Mouse (Mus musculus) midbrain, embryonic 11.5 days (tissue): Measurements from ENCODE around the gene Sumo1. TPM values are rescaled to one million over a fixed set of nuclear protein-coding genes. Genes with fewer than 3 reads are reported as not detected.

ENCODE experiments used
- ATAC-seq: fragments of 200-750 bp; cut with Nextera tagmentation; 2 replicates; pipeline ENCODE4 v1.8.0; 2017; ENCODE audit warnings: moderate TSS enrichment, moderate library complexity; ENCODE audit not compliant: low FRiP score
- DNase-seq: peaks from one replicate; pipeline ENCODE4 v3.0.0; 2015; ENCODE audit warnings: low spot score; ENCODE audit errors: missing footprints
- H3K27ac ChIP-seq: fragments of 300-500 bp; sonication (generic); 2 replicates; pipeline ENCODE4 v1.5.1; 2014; ENCODE audit warnings: low read depth, low read length
- H3K27me3 ChIP-seq: fragments of 300-500 bp; sonication (generic); 2 replicates; pipeline ENCODE4 v1.6.1; 2014; ENCODE audit warnings: mild to moderate bottlenecking, low read length, moderate library complexity, mixed read lengths; ENCODE audit not compliant: control insufficient read depth, insufficient read depth
- H3K36me3 ChIP-seq: fragments of 300-500 bp; sonication (generic); 2 replicates; pipeline ENCODE4 v1.6.1; 2014; ENCODE audit warnings: mild to moderate bottlenecking, low read length, moderate library complexity, mixed read lengths; ENCODE audit not compliant: control insufficient read depth, insufficient read depth
- H3K4me1 ChIP-seq: fragments of 300-500 bp; sonication (generic); 2 replicates; pipeline ENCODE4 v1.6.1; 2014; ENCODE audit warnings: low read length; ENCODE audit not compliant: control insufficient read depth, insufficient read depth
- H3K4me2 ChIP-seq: fragments of 300-500 bp; sonication (generic); 2 replicates; pipeline ENCODE4 v1.6.1; 2014; ENCODE audit warnings: mild to moderate bottlenecking, moderate library complexity
- H3K4me3 ChIP-seq: fragments of 300-500 bp; sonication (generic); 2 replicates; pipeline ENCODE4 v1.5.1; 2014; ENCODE audit warnings: low read depth, low read length
- H3K9ac ChIP-seq: fragments of 300-500 bp; sonication (generic); 2 replicates; pipeline ENCODE4 v1.6.1; 2014; ENCODE audit warnings: low read length
- H3K9me3 ChIP-seq: fragments of 300-500 bp; sonication (generic); 2 replicates; pipeline ENCODE4 v1.6.1; 2016; ENCODE audit warnings: low read length; ENCODE audit not compliant: control insufficient read depth
- WGBS: fragments of 180-500 bp; shearing (Covaris S2); extraction: QIAGEN DNeasy Blood & Tissue Kit; methylation state at CpG from one replicate; pipeline ENCODE4 v1.1.7; 2014; 5-methylcytosine and 5-hydroxymethylcytosine counted together
- polyA plus RNA-seq: library from polyadenylated mRNA; unstranded; fragments of >200 nt; fragmentation: Nextera tagmentation; extraction: Ambion mirVana; gene quantifications from 2 replicates; pipeline ENCODE4 v1.2.1, GENCODE M21; 2014

Gene Sumo1
- polyA plus RNA-seq, 1 experiment from 2014 or later: 603 TPM

- Histone ChIP-seq H3K27ac (peak overlapping the region; percentile 12; the same call in 1 of the 2 replicates), H3K9me3 (no peaks in the 10 kb centered on the region), H3K4me1 (0 out of 2 replicates have a peak, but pooled peaks cover 2% of the 10 kb centered on the region), H3K9ac (peak overlapping the region; percentile 36), H3K4me2 (peak overlapping the region; percentile 12; the same call in 1 of the 2 replicates), H3K4me3 (no peak overlapping the region), H3K36me3 (no peaks in the 10 kb centered on the region), H3K27me3 (no peaks in the 10 kb centered on the region)
- DNase-seq: peak; percentile 89
- peak; percentile 82 for ATAC-seq
- WGBS: 42% methylated on average over 21 of the region's 21 CpGs
These were observed 96.1 kb downstream of the Sumo1 start for GRCm38 (mm10) chr1:59574262-59575187.

- Histone ChIP-seq H3K9me3 (no peaks in the 10 kb centered on the region), H3K27ac (no peak overlapping the region), H3K4me1 (0 out of 2 replicates have a peak, but pooled peaks cover 2% of the 10 kb centered on the region), H3K4me2 (no peak overlapping the region), H3K4me3 (no peak overlapping the region), H3K36me3 (no peaks in the 10 kb centered on the region), H3K9ac (no peak overlapping the region), H3K27me3 (no peaks in the 10 kb centered on the region)
- ATAC-seq: no peak
- WGBS: 68% methylated on average over 3 of the region's 3 CpGs
- no peak for DNase-seq
These were observed 96.8 kb downstream of the Sumo1 start for GRCm38 (mm10) chr1:59573843-59574242.

- Histone ChIP-seq H3K9ac (no peak overlapping the region), H3K4me2 (no peak overlapping the region), H3K4me1 (0 out of 2 replicates have a peak, but pooled peaks cover 2% of the 10 kb centered on the region), H3K27me3 (no peaks in the 10 kb centered on the region), H3K27ac (no peak overlapping the region), H3K36me3 (no peaks in the 10 kb centered on the region), H3K9me3 (no peaks in the 10 kb centered on the region), H3K4me3 (no peak overlapping the region)
- ATAC-seq: no peak
- DNase-seq: no peak
- 90% methylated on average over 3 of the region's 3 CpGs for WGBS
These were observed 99.1 kb downstream of the Sumo1 start for GRCm38 (mm10) chr1:59571502-59571901.

- Histone ChIP-seq H3K9ac (no peak overlapping the region), H3K27me3 (no peaks in the 10 kb centered on the region), H3K4me3 (no peak overlapping the region), H3K27ac (no peak overlapping the region), H3K4me2 (no peak overlapping the region), H3K4me1 (0 out of 2 replicates have a peak, but pooled peaks cover 2% of the 10 kb centered on the region), H3K36me3 (no peaks in the 10 kb centered on the region), H3K9me3 (no peaks in the 10 kb centered on the region)
- 82% methylated on average over 4 of the region's 4 CpGs for WGBS
- no peak for ATAC-seq
- DNase-seq: no peak
These were observed 99.9 kb downstream of the Sumo1 start for GRCm38 (mm10) chr1:59570767-59571166.

GRCm38 (mm10) chr1:59569301-59569700 is 101.3 kb downstream of the Sumo1 start:
- Histone ChIP-seq H3K4me3 (no peak overlapping the region), H3K36me3 (no peaks in the 10 kb centered on the region), H3K4me2 (no peak overlapping the region), H3K9me3 (no peaks in the 10 kb centered on the region), H3K9ac (no peak overlapping the region), H3K4me1 (0 out of 2 replicates have a peak, but pooled peaks cover 2% of the 10 kb centered on the region), H3K27me3 (no peaks in the 10 kb centered on the region), H3K27ac (no peak overlapping the region)
- ATAC-seq (no peak), DNase-seq (no peak)
- 90% methylated on average over 5 of the region's 5 CpGs for WGBS

- H3K27me3 ChIP-seq: no peaks in the 10 kb centered on the region
- DNase-seq (peak; percentile 47), ATAC-seq (no peak)
- H3K27ac ChIP-seq: no peak overlapping the region
- no peak overlapping the region for H3K4me3 ChIP-seq
- no peak overlapping the region for H3K9ac ChIP-seq
- H3K4me2 ChIP-seq: no peak overlapping the region
- 77% methylated on average over 1 of the region's 1 CpGs for WGBS
- no peaks in the 10 kb centered on the region; the same call in 1 of the 2 replicates for H3K9me3 ChIP-seq
- no peaks in the 10 kb centered on the region for H3K4me1 ChIP-seq
- H3K36me3 ChIP-seq: no peaks in the 10 kb centered on the region
These were observed 102.4 kb downstream of the Sumo1 start for GRCm38 (mm10) chr1:59568283-59568682.

- no peak overlapping the region for H3K4me2 ChIP-seq
- ATAC-seq (no peak), DNase-seq (peak; percentile 37)
- H3K36me3 ChIP-seq: no peaks in the 10 kb centered on the region
- no peak overlapping the region for H3K27ac ChIP-seq
- no peak overlapping the region for H3K4me3 ChIP-seq
- no peaks in the 10 kb centered on the region for H3K27me3 ChIP-seq
- 87% methylated on average over 4 of the region's 4 CpGs for WGBS
- H3K9me3 ChIP-seq: no peaks in the 10 kb centered on the region; the same call in 1 of the 2 replicates
- no peak overlapping the region for H3K9ac ChIP-seq
- H3K4me1 ChIP-seq: no peaks in the 10 kb centered on the region
These were observed 103.1 kb downstream of the Sumo1 start for GRCm38 (mm10) chr1:59567521-59567920.

- ATAC-seq (no peak), DNase-seq (peak; percentile 61)
- WGBS: 89% methylated on average over 6 of the region's 6 CpGs
- no peak overlapping the region for H3K9ac ChIP-seq
- H3K36me3 ChIP-seq: no peaks in the 10 kb centered on the region
- no peak overlapping the region for H3K4me3 ChIP-seq
- H3K27me3 ChIP-seq: no peaks in the 10 kb centered on the region
- H3K4me2 ChIP-seq: no peak overlapping the region
- H3K27ac ChIP-seq: no peak overlapping the region
- no peaks in the 10 kb centered on the region; the same call in 1 of the 2 replicates for H3K9me3 ChIP-seq
- no peaks in the 10 kb centered on the region for H3K4me1 ChIP-seq
These were observed 103.7 kb downstream of the Sumo1 start for GRCm38 (mm10) chr1:59566926-59567325.

- no peak overlapping the region for H3K9ac ChIP-seq
- H3K27ac ChIP-seq: no peak overlapping the region
- H3K4me2 ChIP-seq: no peak overlapping the region
- H3K4me3 ChIP-seq: no peak overlapping the region
- H3K36me3 ChIP-seq: no peaks in the 10 kb centered on the region
- H3K4me1 ChIP-seq: no peaks in the 10 kb centered on the region
- WGBS: 76% methylated on average over 7 of the region's 7 CpGs
- no peaks in the 10 kb centered on the region; the same call in 1 of the 2 replicates for H3K9me3 ChIP-seq
- ATAC-seq (no peak), DNase-seq (peak; percentile 2)
- H3K27me3 ChIP-seq: no peaks in the 10 kb centered on the region
These were observed 104.4 kb downstream of the Sumo1 start for GRCm38 (mm10) chr1:59566281-59566680.
